Mouse (Mus musculus) layer of hippocampus, adult 2 months (tissue): ENCODE measurements around the gene Patl1. TPM values are rescaled to one million over a fixed set of nuclear protein-coding genes. Genes with fewer than 3 reads are reported as not detected.
"Not testable (repeated sequence)": the region's sequence is repeated elsewhere in the genome, so short reads cannot be mapped to it uniquely, and the experiment has no call there.

Source experiments
- DNase-seq, 2 experiments: peaks; one replicate each; pipeline ENCODE4 v3.0.0; 2022; ENCODE audit warnings: low spot score in 2 of 2
- H3K27ac ChIP-seq: fragments of 200-600 bp; 2 replicates; pipeline ENCODE4 v1.8.1; 2022
- H3K4me3 ChIP-seq: fragments of 200-600 bp; 2 replicates; pipeline ENCODE4 v1.8.1; 2022; ENCODE audit warnings: mild to moderate bottlenecking
- CTCF ChIP-seq: fragments of 200-600 bp; conservative IDR thresholded peaks from 2 replicates; pipeline ENCODE4 v1.8.1; 2022; ENCODE audit warnings: antibody characterized with exemption, mild to moderate bottlenecking, moderate library complexity
- microRNA-seq, 2 experiments: library from miRNA; unstranded; fragments of <30 nt; microRNA quantifications; one replicate each; pipeline ENCODE4 v1.2.0; 2021
- total RNA-seq, 2 experiments: library from RNA; stranded (reverse); gene quantifications; 2 replicates each; pipeline ENCODE4 v1.2.3; 2021

Gene Patl1
- total RNA-seq, 2 experiments from 2014 or later, result 19.7 to 21.1 TPM

DNA sequence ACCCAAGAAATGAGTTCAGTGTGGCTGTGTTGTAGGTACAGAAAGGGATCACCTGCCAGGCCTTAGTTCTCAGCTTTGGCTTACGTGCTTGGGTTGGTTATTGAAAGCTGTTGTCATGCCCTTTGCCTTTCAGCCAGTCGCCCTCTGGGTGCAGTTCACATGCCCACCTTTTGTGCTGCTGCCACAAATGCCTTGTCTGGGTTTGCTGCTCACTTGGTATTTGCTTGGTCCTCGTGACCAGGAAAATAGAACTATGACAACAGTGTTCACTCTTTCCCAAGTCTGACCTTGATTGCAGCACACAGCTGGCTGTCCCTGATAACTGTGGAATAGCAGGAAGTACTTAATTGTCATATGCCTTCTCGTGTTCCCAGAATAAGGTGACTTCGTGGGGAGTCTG is 65.2 kb downstream of the Patl1 start:
- Histone ChIP-seq H3K4me3 (no peak overlapping the region), H3K27ac (peak overlapping the region; percentile 25; the same call in 1 of the 2 replicates)
- no peak for TF ChIP-seq CTCF
- DNase-seq, result no peak

DNA sequence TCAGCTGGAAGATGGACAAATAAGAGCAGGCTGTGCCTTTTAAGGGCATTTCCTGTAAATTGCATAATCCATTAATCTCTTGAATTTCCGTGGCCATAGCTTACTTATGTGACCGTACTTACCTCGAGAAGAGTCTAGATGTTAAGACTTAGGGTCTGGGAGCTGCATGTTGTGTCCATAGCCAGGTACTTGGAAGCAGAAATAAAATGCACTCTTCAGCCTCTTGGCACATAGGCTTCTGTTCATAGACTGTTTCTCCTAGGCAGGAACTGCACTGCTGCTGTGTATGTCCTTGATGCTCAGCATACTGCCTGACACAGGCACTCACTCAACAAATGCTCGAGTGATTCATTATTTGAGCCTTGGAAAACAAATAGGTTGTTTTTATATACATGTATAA is 68.3 kb downstream of the Patl1 start:
- no peak for DNase-seq
- no peak for TF ChIP-seq CTCF
- H3K27ac ChIP-seq, result no peak overlapping the region
- H3K4me3 ChIP-seq, result no peak overlapping the region

DNA sequence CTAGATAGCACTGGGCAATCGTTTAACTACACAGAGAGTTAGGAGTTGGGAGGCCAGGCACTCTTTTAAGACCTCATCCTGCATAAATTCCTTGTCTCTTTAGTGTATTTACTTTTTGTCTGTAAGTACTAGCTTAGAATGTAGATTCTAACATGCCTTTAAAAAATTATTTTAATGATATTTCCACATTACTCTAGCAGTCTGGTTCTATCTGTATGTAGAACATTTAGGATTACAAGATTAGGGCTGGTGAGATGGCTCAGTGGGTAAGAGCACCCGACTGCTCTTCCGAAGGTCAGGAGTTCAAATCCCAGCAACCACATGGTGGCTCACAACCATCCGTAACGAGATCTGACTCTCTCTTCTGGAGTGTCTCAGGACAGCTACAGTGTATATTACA is 72.4 kb downstream of the Patl1 start:
- DNase-seq, H3K4me3 ChIP-seq, H3K27ac ChIP-seq: not testable (repeated sequence)

DNA sequence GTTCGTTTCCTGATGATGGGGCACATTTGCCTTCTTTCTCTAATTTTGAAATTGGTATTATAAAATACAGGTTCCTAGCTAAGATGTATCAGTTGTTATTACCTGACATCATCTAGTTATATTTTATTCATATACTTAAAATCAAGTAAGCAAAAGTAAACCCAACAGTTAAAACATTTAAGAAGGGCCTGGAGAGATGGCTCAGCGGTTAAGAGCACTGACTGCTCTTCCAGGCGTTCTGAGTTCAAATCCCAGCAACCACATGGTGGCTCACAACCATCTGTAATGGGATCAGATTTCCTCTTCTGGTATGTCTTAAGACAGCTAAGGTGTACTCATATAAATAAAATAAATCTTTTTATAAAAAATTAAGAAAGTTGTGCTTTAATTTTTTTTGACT is 75.6 kb downstream of the Patl1 start:
- TF ChIP-seq CTCF, result no peak
- DNase-seq, result no peak
- H3K4me3 ChIP-seq, result no peak overlapping the region
- no peak overlapping the region for H3K27ac ChIP-seq

DNA sequence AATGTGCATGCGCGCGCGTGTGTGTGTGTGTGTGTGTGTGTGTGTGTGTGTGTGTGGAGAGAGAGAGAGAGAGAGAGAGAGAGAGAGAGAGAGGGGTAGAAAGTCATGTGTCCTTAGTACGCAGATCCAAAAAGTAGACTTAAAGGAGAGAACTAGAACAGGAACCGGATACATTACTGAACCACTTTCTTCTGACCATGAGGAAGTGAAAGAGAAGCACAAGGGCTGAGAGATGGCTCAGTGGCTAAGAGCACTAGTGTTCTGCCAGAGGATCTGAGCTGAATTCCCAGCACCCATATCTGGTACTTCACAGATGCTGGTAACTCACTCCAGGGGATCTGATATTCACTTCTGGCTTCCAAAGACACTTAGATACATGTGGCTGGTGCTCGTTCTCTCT is 77.1 kb downstream of the Patl1 start:
- DNase-seq, result no peak
- Histone ChIP-seq H3K4me3 (no peak overlapping the region), H3K27ac (no peak overlapping the region)
- TF ChIP-seq CTCF, result no peak

DNA sequence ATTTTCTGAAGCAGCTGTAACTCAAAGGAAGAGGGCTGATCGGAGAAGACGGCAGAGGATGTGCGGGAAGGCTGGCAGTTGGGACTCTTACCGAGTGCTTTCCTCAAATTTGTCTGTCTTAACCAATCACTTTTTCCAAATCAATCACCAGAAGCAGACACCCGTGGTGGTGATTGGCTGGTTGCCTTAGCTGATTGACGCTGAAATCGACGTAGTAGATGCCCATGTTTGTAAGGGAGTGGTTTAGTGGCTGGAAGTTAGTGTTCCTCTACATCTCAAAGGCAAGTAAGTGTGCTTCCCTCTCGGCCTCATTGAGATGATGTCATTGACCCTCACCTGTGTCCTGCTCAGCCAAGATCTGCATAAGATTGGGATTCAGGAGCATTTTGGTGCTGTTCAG is 79.8 kb downstream of the Patl1 start:
- no peak overlapping the region for H3K4me3 ChIP-seq
- peak overlapping the region; percentile 43; the same call in 1 of the 2 replicates for H3K27ac ChIP-seq
- no peak for TF ChIP-seq CTCF
- no peak for DNase-seq

DNA sequence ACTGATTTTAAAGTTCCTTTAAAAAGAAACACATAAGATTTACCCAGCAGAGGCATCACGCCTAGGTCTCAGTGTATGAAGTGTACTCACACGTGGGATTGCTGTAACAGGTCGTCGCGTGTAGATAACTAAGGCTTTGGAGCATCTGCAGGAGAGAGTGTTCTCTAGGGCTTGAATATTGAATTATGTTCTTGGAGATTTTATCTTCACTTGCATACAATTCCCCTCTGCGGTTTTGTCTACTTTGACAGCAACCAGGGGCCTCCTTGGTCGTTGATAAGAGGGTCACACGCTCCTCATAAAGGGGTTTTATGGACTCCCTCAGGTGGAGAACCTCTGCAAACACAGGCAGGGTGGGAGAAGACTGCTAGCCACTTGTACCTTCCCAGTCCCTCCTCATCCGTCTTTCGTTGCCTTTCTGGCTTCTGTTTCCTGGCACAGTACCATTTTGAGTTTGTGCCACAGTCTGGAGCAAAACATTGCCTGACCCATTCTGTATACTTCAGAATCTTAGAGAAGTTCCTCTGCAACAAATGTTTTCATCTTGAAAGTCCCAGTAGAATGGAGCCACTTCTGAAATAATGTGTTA is 80.3 kb downstream of the Patl1 start:
- TF ChIP-seq CTCF, result no peak

More for the DNA sequence above, 80.3 kb downstream of the Patl1 start:
- H3K4me3 ChIP-seq, result no peak overlapping the region
- H3K27ac ChIP-seq, result peak overlapping the region; percentile 43; the same call in 1 of the 2 replicates
- DNase-seq, result no peak

Small RNAs within 50 kb of the gene (microRNA-seq; reads per million reads assigned to microRNA genes)
- 1.7 to 4.2 reads per million in 2 experiments for gene Mir6994

Other genes starting within 250 kb of the Patl1 start
- not detected for gene Oosp1, start 221.2 kb upstream of the Patl1 start, total RNA-seq
- not detected for gene Oosp3, start 215.3 kb upstream of the Patl1 start, total RNA-seq
- gene Gif, start 164.8 kb upstream of the Patl1 start, total RNA-seq, result not detected
- 10 to 100 TPM; 31.2 to 34.6 TPM for gene Mrpl16, start 142.0 kb upstream of the Patl1 start, total RNA-seq
- 10 to 100 TPM; 30.6 to 39.3 TPM for gene Stx3, start 93.0 kb upstream of the Patl1 start, total RNA-seq
- not detected for gene Olfr1417, start 73.2 kb upstream of the Patl1 start, total RNA-seq
- not detected for gene Olfr1418, start 51.3 kb upstream of the Patl1 start, total RNA-seq
- gene Olfr1419, start 37.3 kb upstream of the Patl1 start, total RNA-seq, result not detected
- not detected for gene Olfr1420, start 25.8 kb upstream of the Patl1 start, total RNA-seq
- 10 to 100 TPM; 50.3 to 50.9 TPM for gene Osbp, start 53.5 kb downstream of the Patl1 start, total RNA-seq
- not detected for gene Olfr1423, start 128.9 kb downstream of the Patl1 start, total RNA-seq
- not detected for gene Olfr1424, start 150.3 kb downstream of the Patl1 start, total RNA-seq
- not detected for gene Olfr1425, start 165.3 kb downstream of the Patl1 start, total RNA-seq
- not detected for gene Olfr1426, start 179.6 kb downstream of the Patl1 start, total RNA-seq
- not detected for gene Olfr1427, start 190.9 kb downstream of the Patl1 start, total RNA-seq
- gene Olfr1428, start 203.5 kb downstream of the Patl1 start, total RNA-seq, result not detected
- gene Olfr76, start 210.8 kb downstream of the Patl1 start, total RNA-seq, result not detected